Mouse (Mus musculus) ovary, adult 18-20 months (tissue): ENCODE data around the gene Tubgcp2.

Experiments
- DNase-seq: peaks from one replicate; pipeline ENCODE4 v3.0.0; 2022; ENCODE audit warnings: low spot score, mixed read lengths

Tubgcp2 gene

GRCm38 (mm10) chr7:139979011-139979719, 57.3 kb downstream of the Tubgcp2 start:
- DNase-seq = no peak

GRCm38 (mm10) chr7:139978278-139978892, 58.1 kb downstream of the Tubgcp2 start, which contains the start of gene 6430531B16Rik:
Gene 6430531B16Rik (minus strand): TSS chr7:139978755.
- DNase-seq = peak; percentile 74

GRCm38 (mm10) chr7:139975471-139975870, 61.0 kb downstream of the Tubgcp2 start:
- DNase-seq = no peak

- no peak for DNase-seq
Observed at GRCm38 (mm10) chr7:139974307-139974706, 62.2 kb downstream of the Tubgcp2 start.

GRCm38 (mm10) chr7:139972923-139973331, 63.5 kb downstream of the Tubgcp2 start:
- DNase-seq = no peak

GRCm38 (mm10) chr7:139971436-139971835, 65.0 kb downstream of the Tubgcp2 start:
- DNase-seq = no peak

GRCm38 (mm10) chr7:139970979-139971378, 65.5 kb downstream of the Tubgcp2 start:
- DNase-seq = no peak

- no peak for DNase-seq
Observed at GRCm38 (mm10) chr7:139970216-139970919, 66.1 kb downstream of the Tubgcp2 start.

GRCm38 (mm10) chr7:139969348-139970130, 66.9 kb downstream of the Tubgcp2 start:
- peak; percentile 64 for DNase-seq

- DNase-seq = no peak
Observed at GRCm38 (mm10) chr7:139968428-139968827, 68.0 kb downstream of the Tubgcp2 start.

- no peak for DNase-seq
Observed at GRCm38 (mm10) chr7:139967175-139967574, 69.3 kb downstream of the Tubgcp2 start.

GRCm38 (mm10) chr7:139963814-139964213, 72.7 kb downstream of the Tubgcp2 start:
- peak; percentile 70 for DNase-seq

GRCm38 (mm10) chr7:139961141-139961540, 75.3 kb downstream of the Tubgcp2 start:
- DNase-seq = peak; percentile 90

- DNase-seq = peak; percentile 90
Observed at GRCm38 (mm10) chr7:139957958-139958357, 78.5 kb downstream of the Tubgcp2 start.

- no peak for DNase-seq
Observed at GRCm38 (mm10) chr7:139957437-139957836, 79.0 kb downstream of the Tubgcp2 start.

- DNase-seq = no peak
Observed at GRCm38 (mm10) chr7:139956658-139957057, 79.8 kb downstream of the Tubgcp2 start.

- no peak for DNase-seq
Observed at GRCm38 (mm10) chr7:139955505-139955904, 81.0 kb downstream of the Tubgcp2 start.

- no peak for DNase-seq
Observed at GRCm38 (mm10) chr7:139951991-139952633, 84.4 kb downstream of the Tubgcp2 start.

GRCm38 (mm10) chr7:139951079-139951478, 85.4 kb downstream of the Tubgcp2 start:
- no peak for DNase-seq

- DNase-seq = no peak
Observed at GRCm38 (mm10) chr7:139950283-139950971, 86.0 kb downstream of the Tubgcp2 start.

GRCm38 (mm10) chr7:139949893-139950282, 86.6 kb downstream of the Tubgcp2 start:
- DNase-seq = peak; percentile 56
